Mouse (Mus musculus) E14TG2a.4 (cell line): Measurements from ENCODE around the gene Dolpp1.

Experiments
- H3K27me3 ChIP-seq: 2 replicates; pipeline ENCODE4 v1.6.1; 2014; ENCODE audit warnings: low read length, control low read depth; ENCODE audit not compliant: insufficient read depth
- H3K36me3 ChIP-seq: 2 replicates; pipeline ENCODE4 v1.6.1; 2014; ENCODE audit warnings: low read length, control low read depth; ENCODE audit not compliant: insufficient read depth
- H3K4me1 ChIP-seq: replicated peaks from 2 replicates; pipeline ENCODE4 v1.6.1; 2014; ENCODE audit warnings: low read depth, low read length, control low read depth
- H3K4me3 ChIP-seq: replicated peaks from 2 replicates; pipeline ENCODE4 v1.5.1; 2014; ENCODE audit warnings: mild to moderate bottlenecking, low read length
- H3K9me3 ChIP-seq: 2 replicates; pipeline ENCODE4 v1.6.1; 2014; ENCODE audit warnings: low read length, control low read depth
- CTCF ChIP-seq: conservative IDR thresholded peaks from 2 replicates; pipeline ENCODE4 v1.5.1; 2014; ENCODE audit warnings: low read length
- NANOG ChIP-seq: IDR thresholded peaks from 2 replicates; pipeline ENCODE4 v1.6.1; 2014; ENCODE audit warnings: borderline replicate concordance, low read length, mixed read lengths
- POU5F1 ChIP-seq: IDR thresholded peaks from 2 replicates; pipeline ENCODE4 v1.6.1; 2014; ENCODE audit warnings: low read length, borderline replicate concordance

Dolpp1 gene

GRCm38 (mm10) chr2:30366203-30366602, 25.9 kb upstream of the Dolpp1 start:
- H3K9me3 ChIP-seq = peaks cover 5% of the 10 kb centered on the region
- no peak overlapping the region for H3K4me3 ChIP-seq
- TF ChIP-seq CTCF (no peak), NANOG (no peak), POU5F1 (no peak)
- no peaks in the 10 kb centered on the region for H3K27me3 ChIP-seq
- H3K4me1 ChIP-seq = peaks cover 55% of the 10 kb centered on the region
- H3K36me3 ChIP-seq = peaks cover 59% of the 10 kb centered on the region

GRCm38 (mm10) chr2:30371544-30371943, 20.5 kb upstream of the Dolpp1 start:
- no peak overlapping the region for H3K4me3 ChIP-seq
- no peaks in the 10 kb centered on the region for H3K27me3 ChIP-seq
- H3K9me3 ChIP-seq = no peaks in the 10 kb centered on the region
- peaks cover 43% of the 10 kb centered on the region for H3K4me1 ChIP-seq
- H3K36me3 ChIP-seq = peaks cover 98% of the 10 kb centered on the region
- no peak for TF ChIP-seq NANOG
- TF ChIP-seq CTCF = no peak
- no peak for TF ChIP-seq POU5F1

- Histone ChIP-seq H3K9me3 (no peaks in the 10 kb centered on the region), H3K4me3 (no peak overlapping the region), H3K27me3 (no peaks in the 10 kb centered on the region), H3K4me1 (peaks cover 40% of the 10 kb centered on the region), H3K36me3 (peaks cover 98% of the 10 kb centered on the region)
- no peak for TF ChIP-seq CTCF
- TF ChIP-seq NANOG = no peak
- no peak for TF ChIP-seq POU5F1
These were observed 19.3 kb upstream of the Dolpp1 start for GRCm38 (mm10) chr2:30372726-30373125.

- H3K9me3 ChIP-seq = no peaks in the 10 kb centered on the region
- no peak for TF ChIP-seq NANOG
- no peak for TF ChIP-seq POU5F1
- TF ChIP-seq CTCF = no peak
- H3K4me3 ChIP-seq = no peak overlapping the region
- peaks cover 96% of the 10 kb centered on the region for H3K36me3 ChIP-seq
- no peaks in the 10 kb centered on the region for H3K27me3 ChIP-seq
- H3K4me1 ChIP-seq = peaks cover 27% of the 10 kb centered on the region
These were observed 16.2 kb upstream of the Dolpp1 start for GRCm38 (mm10) chr2:30375893-30376292.

- no peak overlapping the region for H3K4me3 ChIP-seq
- TF ChIP-seq CTCF (no peak), NANOG (no peak), POU5F1 (no peak)
- no peaks in the 10 kb centered on the region for H3K9me3 ChIP-seq
- peaks cover 96% of the 10 kb centered on the region for H3K36me3 ChIP-seq
- peaks cover 23% of the 10 kb centered on the region for H3K4me1 ChIP-seq
- no peaks in the 10 kb centered on the region for H3K27me3 ChIP-seq
These were observed 14.3 kb upstream of the Dolpp1 start for GRCm38 (mm10) chr2:30377721-30378120.

- Histone ChIP-seq H3K4me1 (peaks cover 11% of the 10 kb centered on the region), H3K36me3 (peaks cover 96% of the 10 kb centered on the region), H3K4me3 (no peak overlapping the region), H3K9me3 (no peaks in the 10 kb centered on the region), H3K27me3 (no peaks in the 10 kb centered on the region)
- TF ChIP-seq NANOG = no peak
- TF ChIP-seq CTCF = no peak
- TF ChIP-seq POU5F1 = no peak
These were observed 12.7 kb upstream of the Dolpp1 start for GRCm38 (mm10) chr2:30379307-30379706.

- Histone ChIP-seq H3K9me3 (no peaks in the 10 kb centered on the region), H3K27me3 (no peaks in the 10 kb centered on the region), H3K36me3 (peaks cover 98% of the 10 kb centered on the region), H3K4me3 (no peak overlapping the region), H3K4me1 (peaks cover 9% of the 10 kb centered on the region)
- TF ChIP-seq NANOG (no peak), CTCF (no peak), POU5F1 (no peak)
These were observed 11.3 kb upstream of the Dolpp1 start for GRCm38 (mm10) chr2:30380564-30381376.

GRCm38 (mm10) chr2:30381377-30381725, 10.7 kb upstream of the Dolpp1 start:
- no peaks in the 10 kb centered on the region for H3K9me3 ChIP-seq
- TF ChIP-seq POU5F1 (no peak), NANOG (no peak), CTCF (no peak)
- peaks cover 94% of the 10 kb centered on the region for H3K36me3 ChIP-seq
- no peak overlapping the region for H3K4me3 ChIP-seq
- H3K4me1 ChIP-seq = peaks cover 9% of the 10 kb centered on the region
- H3K27me3 ChIP-seq = no peaks in the 10 kb centered on the region
